Mouse (Mus musculus) G1E-ER4 (cell line): ENCODE data around the gene Zswim5. TPM values are rescaled to one million over a fixed set of nuclear protein-coding genes. Genes with fewer than 3 reads are reported as not detected.

Experiments used
- GATA1 ChIP-seq: IDR thresholded peaks from one replicate; pipeline ENCODE4 v1.8.0; 2012; ENCODE audit warnings: low read length, inconsistent platforms
- polyA plus RNA-seq: library from polyadenylated mRNA; stranded (reverse); fragments of >175 nt; gene quantifications from 2 replicates; pipeline ENCODE4 v1.2.3, GENCODE M21; 2012

Zswim5 gene
- not detected in 2 replicates for polyA plus RNA-seq

DNA sequence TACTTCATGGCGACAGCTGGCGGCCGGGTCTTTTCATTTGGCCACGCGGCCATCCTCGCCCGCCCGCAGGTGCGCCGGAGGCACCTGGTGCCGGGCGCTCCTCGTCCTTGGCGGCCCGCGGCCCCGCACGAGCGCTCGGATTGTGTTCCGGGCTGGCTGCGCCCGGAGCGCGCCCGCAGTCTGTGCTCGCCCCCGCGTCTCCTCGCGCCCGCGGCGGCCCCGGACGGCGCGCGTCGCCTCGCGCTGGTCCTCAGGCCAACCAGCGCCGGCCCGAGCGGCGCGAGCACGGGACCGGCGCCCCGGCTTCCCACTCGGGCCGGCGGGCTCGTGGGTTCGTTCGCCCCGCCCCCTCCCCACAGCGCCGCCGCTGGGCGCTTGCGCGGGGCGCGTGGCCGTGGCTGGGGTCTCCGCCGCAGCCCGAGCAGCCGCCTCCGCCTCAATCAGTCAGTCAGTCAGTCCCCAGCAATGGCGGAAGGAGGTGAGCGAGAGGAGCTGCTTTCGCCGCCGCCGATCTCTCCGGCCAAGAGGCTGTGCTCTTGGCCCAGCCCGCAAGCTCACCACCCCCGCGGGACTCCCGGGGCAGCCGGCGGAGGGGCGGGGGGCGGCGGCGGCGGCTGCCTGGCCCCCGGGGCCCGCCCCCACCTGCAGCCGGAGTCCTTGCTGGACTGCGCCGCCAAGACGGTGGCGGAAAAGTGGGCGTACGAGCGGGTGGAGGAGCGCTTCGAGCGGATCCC lies at the start of gene Zswim5:
Gene Zswim5, plus strand, starts transcription at position 382 of the 734 bp plus-strand sequence.
- no peak for TF ChIP-seq GATA1

DNA sequence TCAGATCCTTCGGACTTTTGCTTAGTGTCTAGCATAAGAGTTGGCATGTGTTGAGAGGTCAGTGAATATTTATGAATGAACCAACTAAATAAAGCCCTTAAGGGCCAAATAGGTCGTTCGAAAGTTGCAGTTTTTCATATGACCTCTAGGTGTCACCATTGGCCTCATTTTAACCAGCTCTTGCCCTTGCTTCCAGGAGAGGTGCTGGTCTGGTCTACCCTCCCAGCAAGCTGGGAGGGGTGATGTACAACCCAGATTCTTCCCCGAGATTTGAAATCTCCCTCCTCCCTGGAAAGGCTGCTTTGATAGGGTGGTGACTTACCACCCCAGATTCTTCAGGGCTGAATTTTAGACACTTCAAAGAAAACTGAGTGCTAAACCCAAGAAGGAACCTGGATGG lies 49.4 kb upstream of the Zswim5 start:
- TF ChIP-seq GATA1: no peak

DNA sequence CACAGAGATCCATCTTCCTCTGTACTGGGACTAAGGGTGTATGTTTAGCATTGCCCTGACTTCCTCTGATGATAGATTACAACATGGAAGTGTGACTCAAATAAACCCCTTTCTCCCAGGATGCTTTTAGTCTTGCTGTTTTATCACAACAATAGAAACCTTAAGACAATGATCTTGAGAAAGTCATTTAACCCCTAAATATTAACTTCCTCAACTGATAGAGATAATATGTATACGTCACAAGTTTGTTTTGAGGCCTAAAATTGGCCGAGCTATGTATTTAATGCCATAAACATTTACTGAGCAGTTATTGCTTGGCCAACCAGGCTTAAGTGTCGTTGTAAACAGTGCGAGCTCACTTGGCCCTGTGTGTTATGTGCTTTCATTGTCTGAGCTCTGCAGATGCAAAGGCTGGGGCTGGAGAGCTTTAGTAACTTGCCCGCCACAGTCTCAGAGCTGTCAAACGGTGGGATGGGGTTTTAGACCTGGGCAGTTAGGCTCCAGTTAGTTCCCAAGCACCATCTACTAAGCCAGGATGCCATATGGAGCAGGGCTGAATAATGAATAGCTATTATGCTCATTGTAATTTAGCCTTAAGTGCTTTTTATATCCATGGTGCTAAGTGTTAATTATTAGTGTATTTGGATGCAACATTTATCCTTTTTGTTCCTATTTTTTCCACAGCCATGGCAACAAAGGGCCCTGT lies 47.7 kb upstream of the Zswim5 start:
- no peak for TF ChIP-seq GATA1

DNA sequence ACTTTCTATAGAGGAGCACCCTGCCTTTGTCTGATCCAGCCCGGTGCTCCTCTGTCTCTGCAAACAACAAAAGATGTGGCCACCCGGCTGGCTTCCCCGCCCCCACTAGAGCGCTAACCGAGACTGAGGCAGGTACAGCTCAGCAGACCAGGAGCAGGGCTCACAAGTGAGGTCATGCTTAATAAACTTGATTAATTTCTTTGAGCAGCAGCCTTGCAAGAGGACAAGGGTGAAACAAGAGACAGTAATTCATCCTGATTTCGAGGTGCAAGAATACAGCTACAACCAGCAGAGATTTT lies 47.2 kb upstream of the Zswim5 start:
- no peak for TF ChIP-seq GATA1

- no peak for TF ChIP-seq GATA1
These were observed 38.2 kb upstream of the Zswim5 start for GRCm38 (mm10) chr4:116838999-116839398.

DNA sequence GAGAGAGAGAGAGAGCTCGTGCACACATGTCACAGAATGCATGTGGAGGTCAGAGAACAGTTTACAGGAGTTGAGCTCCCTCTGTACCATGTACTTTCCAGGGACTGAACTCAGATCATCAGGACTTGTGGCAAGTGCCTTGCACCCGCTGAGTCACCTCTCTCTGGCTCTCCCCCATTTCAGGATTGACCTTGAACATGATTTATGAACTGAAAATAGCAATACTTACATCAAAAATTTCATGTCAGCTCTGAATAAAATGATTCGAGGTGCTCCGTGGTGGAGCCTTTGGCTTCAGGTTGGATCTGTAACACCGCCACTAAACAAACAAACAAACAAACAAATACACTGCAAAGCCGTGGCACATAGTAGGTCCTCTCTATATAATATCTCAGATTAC lies 36.3 kb upstream of the Zswim5 start:
- no peak for TF ChIP-seq GATA1

DNA sequence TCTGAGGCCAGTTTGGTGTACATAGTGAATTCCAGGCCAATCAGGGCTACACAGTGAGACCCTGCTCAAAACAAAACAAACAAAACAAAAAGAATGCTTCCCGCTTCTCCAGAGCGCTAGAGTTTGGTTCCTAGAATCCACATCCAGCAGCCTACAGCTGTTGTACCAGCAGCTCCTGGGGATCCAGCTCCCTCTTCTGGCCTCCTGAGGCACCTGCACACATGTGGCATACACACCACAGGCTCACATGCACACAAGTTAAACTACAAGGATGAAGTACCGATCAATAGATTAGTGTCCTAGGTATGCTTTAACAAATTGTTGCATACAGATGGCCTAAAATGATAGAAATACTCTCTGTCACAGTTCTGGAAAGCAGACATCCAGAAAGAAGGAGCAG lies 32.9 kb upstream of the Zswim5 start:
- TF ChIP-seq GATA1: no peak

DNA sequence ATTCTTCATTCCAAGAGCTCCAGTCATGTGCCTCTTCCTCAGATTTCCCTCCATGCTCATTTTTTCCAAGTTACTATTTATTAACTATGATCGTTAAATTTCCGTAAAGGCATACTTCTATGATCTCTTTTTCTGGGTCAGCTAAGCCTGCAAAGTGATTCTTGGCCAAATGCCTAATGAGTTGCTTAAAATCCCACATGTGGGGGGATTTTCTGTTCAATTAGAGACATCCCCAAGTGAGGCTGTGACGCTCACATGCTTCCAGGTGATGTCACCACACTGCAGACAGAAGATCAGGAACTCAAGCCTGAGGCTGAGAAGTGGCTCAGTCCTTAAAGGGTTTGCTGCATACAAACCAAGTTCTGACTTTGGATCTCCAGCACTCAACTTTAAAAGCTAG lies 27.3 kb upstream of the Zswim5 start:
- TF ChIP-seq GATA1: no peak

- no peak for TF ChIP-seq GATA1
These were observed 22.9 kb upstream of the Zswim5 start for GRCm38 (mm10) chr4:116854286-116854685.

- no peak for TF ChIP-seq GATA1
These were observed 20.0 kb upstream of the Zswim5 start for GRCm38 (mm10) chr4:116857203-116857602.

DNA sequence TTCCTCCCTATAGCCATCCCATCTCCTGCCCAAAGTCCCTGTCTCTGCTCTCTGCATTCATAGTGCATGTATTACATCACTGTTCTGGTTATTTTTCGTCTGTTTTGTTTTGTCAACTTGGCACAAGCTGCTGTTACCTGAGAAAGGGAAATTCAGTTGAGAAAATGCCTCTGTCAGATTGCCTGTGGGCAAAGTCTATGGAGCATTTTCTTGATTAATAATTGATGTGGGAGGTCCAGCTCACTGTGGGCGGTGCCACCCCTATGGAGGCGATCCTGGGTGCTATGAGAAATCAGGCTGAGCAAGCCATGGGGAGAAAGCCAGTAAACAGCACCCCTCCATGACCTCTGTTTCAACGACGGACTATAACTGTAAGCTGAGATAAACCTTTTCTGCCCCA lies 17.5 kb upstream of the Zswim5 start:
- no peak for TF ChIP-seq GATA1

- no peak for TF ChIP-seq GATA1
These were observed 15.2 kb upstream of the Zswim5 start for GRCm38 (mm10) chr4:116862023-116862422.

DNA sequence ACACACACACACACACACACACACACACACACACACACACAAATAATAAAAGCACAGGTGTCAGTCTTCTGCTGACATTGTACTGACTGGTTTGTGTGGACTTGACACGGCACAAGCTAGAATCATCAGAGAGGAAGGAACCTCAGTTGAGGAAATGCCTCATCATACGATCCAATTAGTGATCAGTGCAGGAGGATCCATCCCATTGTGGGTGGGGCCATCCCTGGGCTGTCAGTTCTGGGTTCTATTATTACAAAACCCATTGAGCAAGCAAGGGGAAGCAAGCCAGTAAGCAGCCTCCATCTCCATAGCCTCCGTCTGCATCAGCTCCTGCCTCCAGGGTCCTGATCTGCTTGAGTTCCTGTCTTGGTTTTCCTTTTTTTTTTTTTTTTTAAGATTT lies 7.3 kb upstream of the Zswim5 start:
- no peak for TF ChIP-seq GATA1

DNA sequence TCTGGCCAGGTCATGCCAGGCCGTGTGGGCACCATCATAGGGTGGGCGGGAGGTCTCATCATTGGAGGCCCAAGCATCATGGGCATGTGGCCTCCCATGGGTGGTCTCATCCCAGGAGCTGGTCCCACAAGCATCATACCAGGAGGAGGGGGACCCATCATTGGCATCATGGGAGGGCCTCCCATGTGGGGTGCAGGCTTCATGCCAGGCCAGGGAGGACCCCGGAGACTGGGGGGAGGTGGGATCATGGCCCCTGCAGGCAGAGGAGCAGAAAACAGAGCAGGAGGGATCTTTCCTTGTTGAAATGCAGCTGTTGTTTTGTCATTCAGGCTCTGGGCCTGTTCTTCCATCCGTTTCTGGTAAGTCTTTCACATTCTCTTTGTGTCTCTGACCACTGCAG lies 2.6 kb upstream of the Zswim5 start:
- TF ChIP-seq GATA1: no peak

GRCm38 (mm10) chr4:116876630-116876994 lies 564 bp upstream of the Zswim5 start:
- no peak for TF ChIP-seq GATA1

- TF ChIP-seq GATA1: no peak
These were observed 649 bp downstream of the Zswim5 start for GRCm38 (mm10) chr4:116877729-116878321.

DNA sequence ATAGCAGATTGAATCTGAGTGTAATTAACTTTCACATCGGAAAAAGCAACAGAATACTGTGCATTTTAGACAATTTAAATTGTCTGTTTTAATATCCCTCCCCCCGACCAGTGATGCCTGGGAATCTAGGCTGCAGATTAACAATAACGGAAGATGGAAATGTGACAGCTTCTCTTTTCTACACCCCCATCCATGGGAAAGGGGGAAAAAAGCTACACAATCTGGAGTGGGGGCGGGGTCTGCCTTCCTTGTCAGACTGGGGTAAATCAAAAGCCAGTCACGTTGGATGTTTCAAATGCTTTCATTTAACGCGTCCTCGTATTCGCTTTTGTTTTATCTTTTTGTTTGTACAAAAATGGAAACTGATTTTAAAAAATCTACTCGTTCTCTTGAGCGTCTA lies 1.3 kb downstream of the Zswim5 start:
- no peak for TF ChIP-seq GATA1
